Mouse (Mus musculus): ENCODE results near the gene Vmn1r44. TPM values are rescaled to one million over a fixed set of nuclear protein-coding genes. Genes with fewer than 3 reads are reported as not detected.
"Not testable (repeated sequence)": the region's sequence is repeated elsewhere in the genome, so short reads cannot be mapped to it uniquely, and the experiment has no call there.

Gene Vmn1r44
- not detected for total RNA-seq (2022)

DNA sequence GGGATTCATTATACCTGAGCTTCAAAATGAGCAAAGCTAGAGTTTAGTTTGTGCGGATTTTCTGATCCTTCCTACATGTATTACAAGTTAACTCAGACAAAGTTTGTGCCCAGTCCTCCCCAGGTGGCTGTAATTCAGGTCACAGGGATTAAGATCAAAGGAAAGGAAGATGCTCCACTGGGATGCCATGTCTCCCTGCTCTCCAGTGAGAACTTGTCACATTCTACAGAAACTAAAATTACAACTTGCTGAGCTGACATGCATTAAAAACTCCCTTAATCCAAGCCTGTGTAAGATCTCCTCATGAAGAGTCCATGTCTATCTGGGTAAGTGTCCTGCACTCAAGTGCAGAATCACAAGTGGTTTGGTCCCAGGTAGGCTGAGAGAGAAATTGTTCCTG lies at the start of gene Vmn1r44:
Vmn1r44 (plus strand) TSS at position 301 of the 400 bp plus-strand sequence.
- no peak for DNase-seq (ENCODE audit: low spot score in 2 of 2)

DNA sequence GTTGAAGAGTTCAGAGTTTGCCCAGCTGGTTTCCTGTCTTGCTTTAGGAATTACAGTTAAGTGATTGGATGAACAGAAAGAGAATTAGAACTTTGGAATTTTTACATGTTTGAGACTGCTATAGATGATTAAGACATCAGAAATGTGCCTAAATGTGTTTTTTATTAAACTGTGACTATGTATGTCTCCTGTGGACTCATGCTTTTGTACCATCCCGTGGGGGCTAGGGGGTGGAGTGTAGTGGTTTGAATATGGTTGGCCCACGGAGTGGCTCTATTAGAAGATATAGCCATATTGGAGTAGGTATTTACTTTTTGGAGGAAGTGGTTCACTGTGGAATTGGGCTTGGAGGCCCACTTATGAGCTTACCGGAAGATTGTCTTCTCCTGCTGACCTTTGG lies 25.9 kb upstream of the Vmn1r44 start:
- no peak for DNase-seq (ENCODE audit: low spot score in 2 of 2)

DNA sequence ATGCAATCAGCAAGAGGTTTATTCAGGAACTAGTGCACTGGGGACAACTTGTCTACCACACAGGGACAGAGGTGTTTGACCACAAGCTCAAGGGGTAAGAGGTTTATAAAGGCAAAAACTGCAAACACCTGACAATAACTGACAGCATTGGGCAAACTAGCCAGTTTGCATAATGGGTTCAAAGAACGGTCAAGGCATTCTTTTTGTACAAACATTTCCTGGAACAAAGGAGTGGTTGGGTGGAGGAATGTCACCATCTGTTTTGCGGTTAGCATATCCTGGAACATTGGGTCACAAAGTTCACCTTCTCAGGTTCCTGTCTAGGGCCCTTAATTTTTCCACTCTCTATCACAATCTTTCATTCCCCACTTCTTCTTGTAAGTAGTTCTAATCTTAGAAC lies 23.6 kb upstream of the Vmn1r44 start:
- DNase-seq (ENCODE audit: low spot score in 2 of 2): no peak

DNA sequence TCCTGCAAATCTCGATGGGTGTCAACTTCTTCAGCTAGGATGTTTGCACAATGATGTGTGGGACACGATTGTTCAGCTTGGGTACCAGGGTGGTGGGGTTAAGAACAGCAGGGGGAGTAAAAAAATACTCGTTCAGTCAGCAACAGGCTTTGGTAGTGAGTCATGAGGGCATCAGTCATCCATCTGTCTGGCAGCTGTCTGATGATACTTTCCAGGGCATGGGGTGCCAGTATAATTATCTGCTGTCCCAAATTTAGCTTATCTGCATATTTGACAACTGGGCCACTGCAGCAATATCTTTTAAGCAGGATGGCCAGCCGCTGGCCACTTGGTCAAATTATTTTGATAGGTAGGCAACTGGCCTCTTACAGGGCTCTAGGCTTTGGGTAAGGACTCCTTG lies 19.7 kb upstream of the Vmn1r44 start:
- no peak for DNase-seq (ENCODE audit: low spot score in 2 of 2)

DNA sequence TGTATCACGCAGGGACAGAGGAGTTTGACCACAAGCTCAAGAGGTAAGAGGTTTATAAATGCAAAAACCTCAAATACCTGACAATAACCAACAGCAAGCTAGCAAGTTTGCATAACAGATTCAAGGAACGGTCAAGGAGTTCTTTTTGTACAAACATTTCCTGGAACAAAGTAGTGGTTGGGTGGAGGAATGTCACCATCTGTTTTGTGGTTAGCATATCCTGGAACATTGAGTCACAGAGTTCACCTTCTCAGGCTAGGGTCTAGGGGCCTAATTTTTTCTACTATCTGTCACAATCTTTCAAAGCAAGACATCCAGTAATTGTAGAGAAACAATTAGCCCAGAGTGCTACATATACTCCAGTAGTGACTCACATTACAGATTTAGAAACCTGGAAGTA lies 16.2 kb upstream of the Vmn1r44 start:
- no peak for DNase-seq (ENCODE audit: low spot score in 2 of 2)

DNA sequence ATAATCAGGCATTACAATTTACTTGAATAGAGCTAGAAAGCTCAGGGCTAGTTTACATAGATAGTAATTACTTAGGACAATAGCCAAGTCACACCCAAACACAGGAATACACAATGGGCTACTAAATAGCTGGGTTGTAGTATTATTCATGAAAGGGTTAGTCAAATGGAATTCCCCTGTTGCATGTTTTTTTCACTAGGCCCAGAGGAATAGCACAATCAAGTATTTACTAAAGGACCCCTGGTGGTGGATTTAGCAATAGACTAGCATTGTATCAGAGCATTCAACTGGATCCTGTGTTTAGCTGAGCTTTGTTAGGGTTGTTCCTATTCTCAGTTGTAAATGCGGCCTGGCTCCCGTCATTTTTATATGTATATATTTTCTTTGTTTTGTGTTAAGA lies 15.5 kb upstream of the Vmn1r44 start:
- no peak for DNase-seq (ENCODE audit: low spot score in 2 of 2)

DNA sequence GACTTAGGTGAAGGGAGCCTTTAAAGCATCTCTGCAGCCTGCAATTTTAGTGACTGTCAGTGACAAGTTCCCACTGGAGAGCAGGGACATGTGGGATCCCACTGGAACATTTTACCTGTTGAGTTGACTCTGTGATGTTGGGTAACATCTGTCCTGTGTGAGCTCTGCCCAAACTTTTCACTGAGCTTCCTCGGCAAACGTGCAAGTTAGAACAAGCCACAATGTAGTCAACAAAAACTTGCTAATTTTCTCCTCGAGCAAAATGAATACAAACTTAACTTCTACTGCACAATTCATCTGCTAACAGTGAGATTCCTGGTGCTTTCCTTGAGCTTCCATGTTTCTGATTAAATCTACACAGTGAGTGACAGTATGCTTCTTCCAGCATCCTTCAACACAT lies 7.1 kb upstream of the Vmn1r44 start, which contains the start of the genes Vmn1r42 and Vmn1r43:
Vmn1r42 (minus strand) TSS at position 101 of the 400 bp plus-strand sequence.
Vmn1r43 (minus strand) TSS at position 101 of the 400 bp plus-strand sequence.
- not testable (repeated sequence) for DNase-seq (ENCODE audit: low spot score in 2 of 2)

DNA sequence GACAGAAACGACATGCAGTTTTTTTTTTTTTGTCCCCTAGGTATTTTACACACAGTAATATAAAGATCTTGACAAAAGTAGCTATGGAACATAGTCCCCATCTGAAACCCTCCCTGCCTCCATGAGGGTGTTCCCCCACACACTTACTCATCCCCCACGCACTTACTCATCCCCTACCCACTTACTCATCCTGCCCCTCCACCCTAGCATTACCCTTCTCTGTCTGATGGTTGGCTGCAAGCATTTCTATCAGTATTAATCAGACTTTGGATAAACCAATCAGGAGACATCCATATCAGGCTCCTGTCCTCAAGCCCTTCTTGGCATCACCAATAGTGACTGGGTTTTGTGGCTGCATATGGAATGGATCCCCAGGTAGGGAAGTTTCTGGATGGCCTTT lies 6.5 kb upstream of the Vmn1r44 start:
- no peak for DNase-seq (ENCODE audit: low spot score in 2 of 2)

DNA sequence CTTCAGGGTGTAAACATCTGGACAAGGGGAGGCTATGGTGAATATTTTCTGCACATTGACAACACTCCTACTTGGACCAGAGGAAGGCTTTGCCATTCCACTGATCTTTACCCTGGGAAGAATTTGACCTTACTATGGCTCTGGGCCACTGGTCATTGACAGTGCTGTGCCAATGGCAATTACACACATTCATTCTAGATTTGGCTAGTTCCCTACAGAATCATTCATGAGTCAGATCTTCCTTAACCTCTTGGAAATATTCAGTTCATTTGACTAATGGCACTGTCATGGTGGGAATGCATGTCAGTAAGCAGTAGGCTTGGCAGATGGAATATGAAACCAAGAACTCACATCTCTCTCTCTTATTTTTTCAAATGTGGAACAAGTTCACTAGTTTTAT lies 2.6 kb upstream of the Vmn1r44 start:
- DNase-seq (ENCODE audit: low spot score in 2 of 2): no peak

DNA sequence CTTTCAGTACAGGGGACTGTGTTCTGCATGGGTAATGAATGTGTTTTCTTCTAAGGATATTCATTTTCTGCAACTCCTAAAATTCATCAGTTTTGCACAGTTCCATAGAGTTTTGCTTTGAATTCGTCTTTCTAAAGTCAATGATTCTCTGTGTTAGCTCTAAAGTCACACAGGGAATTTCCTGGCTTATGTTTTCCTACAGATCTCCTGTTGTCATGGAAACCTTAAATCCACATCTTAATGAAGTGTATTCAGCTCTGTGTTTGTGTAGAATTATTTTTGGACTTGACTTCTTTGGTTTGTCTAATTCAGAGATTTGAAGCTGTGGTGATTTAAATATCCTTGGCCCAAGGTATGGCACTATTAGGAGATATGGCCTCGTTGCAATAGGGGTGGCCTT lies 352 bp downstream of the Vmn1r44 start:
- no peak for DNase-seq (ENCODE audit: low spot score in 2 of 2)

DNA sequence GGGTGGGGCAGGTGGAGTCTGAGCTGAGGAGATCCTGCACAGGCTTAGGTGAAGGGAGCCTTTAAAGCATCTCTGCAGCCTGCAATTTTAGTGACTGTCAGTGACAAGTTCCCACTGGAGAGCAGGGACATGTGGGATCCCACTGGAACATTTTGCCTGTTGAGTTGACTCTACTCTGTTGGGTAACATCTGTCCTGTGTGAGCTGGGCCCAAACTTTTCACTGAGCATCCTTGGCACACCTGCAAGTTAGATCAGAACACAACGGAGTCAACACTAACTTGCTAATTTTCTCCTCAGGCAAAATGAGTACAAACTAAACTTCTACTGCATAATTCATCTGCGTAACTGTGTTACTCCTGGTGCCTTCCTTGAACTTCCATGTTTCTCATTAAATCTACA lies 57.0 kb downstream of the Vmn1r44 start, which contains the start of gene Vmn1r45:
Vmn1r45 (minus strand) TSS at position 101 of the 400 bp plus-strand sequence.
- DNase-seq (ENCODE audit: low spot score in 2 of 2): not testable (repeated sequence)

DNA sequence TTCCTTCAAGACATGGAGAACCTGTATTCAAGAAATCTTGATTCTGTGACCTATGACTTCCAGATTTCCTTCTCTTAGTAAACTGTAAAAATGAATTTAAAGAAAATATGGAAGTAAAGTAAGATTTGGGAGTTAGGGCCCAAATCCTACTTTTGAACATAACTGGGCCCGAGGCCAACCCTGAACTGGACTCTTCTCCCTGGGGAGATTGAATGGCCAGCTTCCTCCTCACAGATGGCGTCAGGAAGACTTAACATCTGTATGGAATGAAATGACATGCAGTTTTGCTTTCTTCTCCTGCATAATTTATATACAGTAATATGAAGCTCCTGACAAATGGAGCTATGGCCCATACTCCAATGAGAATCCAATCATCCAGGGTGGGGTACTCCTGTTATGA lies 57.5 kb downstream of the Vmn1r44 start:
- DNase-seq (ENCODE audit: low spot score in 2 of 2): no peak

Other genes starting within 250 kb of the Vmn1r44 start
- 1 to 10 TPM; 3.1 to 4.9 (median 3.6) TPM for gene Txnrd3, start 239.7 kb upstream of the Vmn1r44 start, total RNA-seq (2022)
- gene Vmn1r40, start 176.1 kb upstream of the Vmn1r44 start, total RNA-seq (2022): not detected
- gene Vmn1r41, start 142.9 kb upstream of the Vmn1r44 start, total RNA-seq (2022): not detected
- gene Vmn1r42, start 7.2 kb upstream of the Vmn1r44 start, total RNA-seq (2022): not detected
- not detected for gene Vmn1r43, start 7.2 kb upstream of the Vmn1r44 start, total RNA-seq (2022)
- not detected for gene Vmn1r45, start 56.9 kb downstream of the Vmn1r44 start, total RNA-seq (2022)
- not detected for gene Vmn1r46, start 85.7 kb downstream of the Vmn1r44 start, total RNA-seq (2022)
- gene Vmn1r47, start 132.5 kb downstream of the Vmn1r44 start, total RNA-seq (2022): not detected
- not detected for gene Vmn1r48, start 153.2 kb downstream of the Vmn1r44 start, total RNA-seq (2022)
- not detected for gene Vmn1r49, start 194.8 kb downstream of the Vmn1r44 start, total RNA-seq (2022)
- gene Vmn1r50, start 217.8 kb downstream of the Vmn1r44 start, total RNA-seq (2022): not detected
- gene Vmn1r51, start 238.9 kb downstream of the Vmn1r44 start, total RNA-seq (2022): not detected

All from gastrocnemius, adult 8-10 months (tissue).